Mouse (Mus musculus) liver, adult (tissue): Measurements from ENCODE around the gene Baiap2.

Experiments used
- GATA4 ChIP-seq: IDR thresholded peaks from 2 replicates; pipeline ENCODE4 v1.6.1; 2014; ENCODE audit warnings: mild to moderate bottlenecking, low read length; ENCODE audit not compliant: insufficient replicate concordance

Baiap2 gene

DNA sequence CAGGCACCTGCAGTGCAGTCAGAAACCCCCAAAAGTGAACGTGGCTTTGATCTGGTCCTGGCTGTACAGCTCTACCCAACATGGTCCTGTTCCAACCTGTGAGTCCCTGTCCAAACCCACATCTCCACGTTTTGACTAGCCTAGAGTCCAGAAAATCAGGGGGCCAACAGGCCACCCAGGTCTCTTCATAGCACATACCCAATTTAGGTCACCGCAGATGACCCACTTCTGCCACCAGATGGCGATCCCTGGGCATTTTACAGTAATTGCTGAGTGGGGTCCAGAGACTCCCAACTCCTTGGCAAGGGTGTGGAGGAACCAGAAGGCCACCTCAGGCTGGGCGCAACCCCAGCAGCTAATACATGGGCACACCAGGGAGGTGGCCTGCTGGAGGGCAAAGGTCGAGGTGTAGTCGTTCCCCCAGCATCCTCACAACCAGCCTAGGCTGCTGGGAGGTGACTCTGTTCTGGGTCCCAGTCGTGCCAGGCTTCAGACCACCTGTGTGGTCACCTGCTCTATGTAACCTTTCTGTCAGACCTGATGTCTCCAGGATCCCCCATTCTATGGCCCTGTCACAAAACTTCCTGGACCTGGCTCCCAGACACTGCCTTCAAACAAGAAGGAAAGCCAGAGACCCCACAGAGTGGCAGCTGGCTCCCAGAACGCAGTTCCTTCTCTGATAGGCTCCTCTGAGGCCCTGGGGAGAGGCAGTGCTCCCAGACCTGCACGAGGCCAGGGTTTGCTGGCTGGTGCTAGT is 87.8 kb downstream of the Baiap2 start:
- no peak for TF ChIP-seq GATA4

DNA sequence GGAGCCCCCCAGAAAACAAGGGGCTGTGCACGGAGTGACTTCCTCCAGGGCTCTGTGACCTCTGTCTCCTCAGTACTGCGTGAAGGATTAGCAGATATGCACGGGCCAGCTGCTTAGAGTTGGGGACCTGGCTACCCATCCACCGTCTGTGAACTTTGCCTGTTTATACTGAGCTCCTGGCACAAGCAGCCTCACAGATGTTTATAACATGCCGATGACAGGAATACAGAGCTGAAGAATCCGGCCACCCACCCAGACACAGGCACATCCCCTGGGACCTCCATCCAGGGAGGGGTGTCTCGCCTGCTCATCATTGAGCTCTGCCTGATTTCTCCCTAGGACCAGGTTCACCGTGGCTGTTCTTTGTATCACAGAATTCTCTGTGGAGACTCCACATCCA is 89.5 kb downstream of the Baiap2 start:
- no peak for TF ChIP-seq GATA4

DNA sequence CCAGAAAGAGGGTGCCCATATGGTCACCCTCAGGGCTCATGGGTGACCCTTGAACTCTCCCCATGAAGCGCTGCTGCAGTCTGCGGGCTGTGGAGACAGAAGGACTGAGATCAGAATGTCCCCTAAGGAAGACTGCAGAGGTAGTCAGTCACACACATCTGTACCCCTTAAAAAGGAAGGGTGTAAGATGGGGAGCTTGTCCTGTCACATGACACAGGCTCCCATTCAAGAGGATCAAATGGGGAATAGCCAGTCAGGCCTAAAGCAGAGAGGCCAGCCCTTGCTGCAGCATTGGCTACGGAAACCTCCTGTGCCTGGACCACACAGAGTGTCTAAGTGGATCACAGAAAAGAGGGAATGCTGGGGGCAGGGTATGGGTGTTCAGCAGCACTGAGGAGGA is 90.9 kb downstream of the Baiap2 start:
- TF ChIP-seq GATA4 = no peak

DNA sequence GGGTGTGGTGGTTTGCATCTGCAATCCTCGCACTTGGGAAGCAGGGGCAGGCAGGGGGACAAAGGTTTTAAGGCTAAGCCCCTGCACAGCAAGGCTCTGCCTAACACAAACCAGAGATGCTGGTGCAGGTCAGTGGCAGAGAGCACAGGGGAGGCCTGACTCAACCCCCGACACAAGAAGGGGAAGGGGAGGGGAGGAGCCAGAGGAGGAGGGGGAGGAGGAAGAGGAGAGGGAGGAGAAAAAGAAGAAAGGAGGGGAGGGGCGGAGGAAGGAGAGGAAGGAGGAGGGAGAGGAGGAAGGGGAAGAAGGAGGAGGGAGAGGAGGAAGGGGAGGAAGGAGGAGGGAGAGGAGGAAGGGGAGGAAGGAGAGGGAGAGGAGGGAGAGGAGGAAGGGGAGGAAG is 91.7 kb downstream of the Baiap2 start:
- TF ChIP-seq GATA4 = no peak

DNA sequence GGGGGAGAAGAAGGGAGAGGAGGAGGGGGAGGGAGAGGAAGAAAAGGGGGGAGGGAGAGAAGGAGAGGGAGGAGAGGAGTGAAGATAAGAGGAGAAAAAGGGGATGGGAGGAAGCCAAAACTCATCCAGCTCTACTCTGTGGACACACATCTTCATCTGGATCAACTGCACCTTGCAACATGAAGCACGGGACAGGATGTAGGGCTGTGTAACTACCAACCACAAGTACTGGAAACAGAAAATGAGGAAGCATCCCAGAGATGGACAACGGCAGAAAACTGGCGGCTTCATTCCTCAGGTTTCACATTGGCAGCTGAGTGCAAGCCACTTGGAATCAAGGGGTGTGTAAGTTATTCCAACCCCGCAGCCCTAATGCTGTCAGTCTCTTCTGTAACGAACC is 92.2 kb downstream of the Baiap2 start:
- no peak for TF ChIP-seq GATA4

DNA sequence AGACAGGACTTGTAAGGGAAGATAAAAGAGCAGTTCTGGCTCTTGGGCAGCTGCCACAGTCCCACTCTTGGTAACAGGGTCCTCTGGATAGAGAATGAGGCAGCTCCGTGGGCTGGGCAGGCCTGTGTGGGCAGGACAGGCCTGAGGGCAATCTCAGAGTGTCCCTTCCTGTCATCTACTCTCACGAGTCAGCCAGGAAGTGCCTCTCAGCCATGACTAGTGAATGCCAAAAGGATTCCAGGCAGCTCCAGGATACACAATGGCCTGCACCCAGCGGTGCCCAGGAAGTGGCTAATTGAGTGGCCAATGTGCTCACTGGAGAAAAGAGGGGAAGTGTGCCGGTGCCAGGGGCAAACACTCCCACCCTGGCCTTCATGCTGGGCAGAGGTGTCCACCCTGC is 97.0 kb downstream of the Baiap2 start:
- no peak; the same call in 1 of the 2 replicates for TF ChIP-seq GATA4

DNA sequence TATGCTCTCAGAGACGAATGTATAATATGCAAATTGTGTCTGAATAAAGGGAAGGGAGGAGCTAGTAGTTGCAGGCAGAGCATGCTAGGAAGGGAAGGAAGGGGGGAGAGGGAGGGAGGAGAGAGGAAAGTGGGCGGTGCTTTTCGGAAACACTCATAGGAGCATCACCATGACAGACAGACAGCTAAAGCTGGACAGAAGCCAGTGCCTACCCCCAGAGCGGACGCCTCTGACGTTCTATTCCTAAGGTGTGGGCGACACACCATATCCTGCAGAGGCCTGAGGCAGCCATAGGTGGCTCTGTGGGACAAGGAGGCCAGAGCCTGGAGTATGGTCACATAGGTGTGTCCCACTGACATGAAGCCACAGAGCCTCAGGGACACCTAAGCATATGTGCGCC is 97.9 kb downstream of the Baiap2 start:
- TF ChIP-seq GATA4 = no peak

DNA sequence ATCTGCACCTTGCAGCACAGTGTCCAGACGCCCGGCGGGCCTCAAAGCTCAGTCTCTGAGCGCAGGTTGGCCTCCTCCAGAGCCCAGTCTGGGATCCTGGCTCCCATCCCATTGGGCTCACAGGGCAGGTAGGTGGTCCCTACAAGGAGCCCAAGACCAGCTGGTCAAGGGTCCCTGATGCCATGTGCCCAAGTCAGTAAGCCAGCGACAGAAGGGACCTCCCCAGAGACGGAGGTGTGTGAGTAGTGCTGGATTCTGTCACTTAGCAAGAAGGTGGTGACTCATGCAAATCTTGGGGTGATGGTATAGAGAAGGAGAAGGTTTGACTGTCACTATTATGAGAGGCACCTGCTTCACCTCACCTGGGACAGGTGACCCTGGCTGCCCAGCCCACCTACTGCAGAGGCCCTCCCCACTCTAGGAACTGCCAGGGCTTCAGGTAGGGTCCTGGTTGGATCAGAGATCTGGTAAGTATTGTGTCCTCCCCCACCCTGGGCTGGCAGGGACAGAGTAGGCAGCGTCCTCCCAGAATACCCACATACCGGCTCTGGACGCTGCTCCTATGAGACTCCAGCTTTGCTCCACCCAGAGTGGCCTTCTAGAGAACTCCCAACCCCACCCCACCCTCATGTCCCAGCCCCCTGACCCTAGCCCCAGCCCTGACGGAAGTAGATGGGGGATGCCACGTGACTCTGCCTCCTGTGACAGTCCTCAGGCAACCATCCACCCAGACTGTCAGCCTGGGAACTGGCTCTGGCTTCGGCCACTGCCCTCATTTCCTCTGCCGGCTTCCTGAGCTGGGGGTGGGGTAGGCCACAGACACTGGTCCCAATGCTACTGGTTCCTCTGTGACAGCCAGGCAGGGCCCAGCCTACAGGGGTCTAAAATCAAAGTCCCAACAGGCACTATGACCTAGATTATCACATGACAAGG is 98.9 kb downstream of the Baiap2 start:
- peak; percentile 49; the same call in 1 of the 2 replicates for TF ChIP-seq GATA4

DNA sequence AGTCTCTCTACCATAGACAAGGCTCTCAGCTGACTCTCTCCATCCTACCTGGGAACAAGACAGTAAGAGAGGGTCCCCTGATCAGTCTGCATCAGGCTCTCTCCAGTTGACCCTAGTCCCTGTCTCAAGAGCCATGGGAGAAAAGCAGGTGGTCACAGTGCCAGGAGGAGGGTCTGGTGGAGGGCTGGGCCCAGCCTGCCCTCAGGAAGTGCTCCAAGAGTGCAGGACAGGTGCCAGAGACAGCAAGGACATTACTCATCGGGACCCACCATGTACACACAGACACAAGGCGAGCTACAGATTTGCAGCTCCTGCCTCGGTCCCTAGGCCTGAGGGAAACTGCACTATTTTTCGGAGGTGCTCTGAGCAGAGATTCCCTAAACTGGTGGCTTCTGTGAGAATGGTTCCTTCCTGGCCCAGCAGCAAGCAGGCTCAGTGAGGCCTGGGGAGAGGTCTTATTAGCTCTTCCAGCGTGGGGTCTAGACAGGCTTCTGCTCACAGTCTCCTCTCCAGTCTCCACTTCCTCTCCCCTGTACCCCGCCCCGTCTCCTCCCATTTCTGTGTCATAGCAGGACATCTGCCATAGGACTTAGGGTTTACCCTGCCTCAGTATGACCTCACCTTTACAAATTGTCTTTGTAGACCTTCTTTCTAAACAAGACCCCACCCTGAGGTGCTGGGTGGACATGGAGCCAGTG is 99.7 kb downstream of the Baiap2 start:
- no peak for TF ChIP-seq GATA4

DNA sequence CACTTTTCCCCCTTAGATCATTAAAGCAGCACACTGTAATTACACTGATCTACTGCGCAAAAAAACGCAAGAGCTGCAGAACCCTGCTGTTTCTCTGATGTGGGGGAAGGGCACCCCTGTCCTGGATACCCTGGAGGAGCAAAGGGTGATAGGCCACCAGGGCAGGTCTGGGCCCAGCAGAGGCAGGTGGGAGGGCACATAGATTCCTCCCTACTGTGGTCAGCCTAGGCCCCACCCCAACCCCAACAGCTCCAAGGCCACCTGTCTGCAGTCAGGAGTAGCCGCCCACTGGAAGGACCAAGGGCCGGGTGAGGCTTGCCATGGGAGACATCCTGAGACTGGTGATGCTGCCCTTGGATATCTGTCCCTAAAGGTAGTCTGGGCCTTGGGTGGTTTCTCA is 102.8 kb downstream of the Baiap2 start:
- no peak for TF ChIP-seq GATA4

DNA sequence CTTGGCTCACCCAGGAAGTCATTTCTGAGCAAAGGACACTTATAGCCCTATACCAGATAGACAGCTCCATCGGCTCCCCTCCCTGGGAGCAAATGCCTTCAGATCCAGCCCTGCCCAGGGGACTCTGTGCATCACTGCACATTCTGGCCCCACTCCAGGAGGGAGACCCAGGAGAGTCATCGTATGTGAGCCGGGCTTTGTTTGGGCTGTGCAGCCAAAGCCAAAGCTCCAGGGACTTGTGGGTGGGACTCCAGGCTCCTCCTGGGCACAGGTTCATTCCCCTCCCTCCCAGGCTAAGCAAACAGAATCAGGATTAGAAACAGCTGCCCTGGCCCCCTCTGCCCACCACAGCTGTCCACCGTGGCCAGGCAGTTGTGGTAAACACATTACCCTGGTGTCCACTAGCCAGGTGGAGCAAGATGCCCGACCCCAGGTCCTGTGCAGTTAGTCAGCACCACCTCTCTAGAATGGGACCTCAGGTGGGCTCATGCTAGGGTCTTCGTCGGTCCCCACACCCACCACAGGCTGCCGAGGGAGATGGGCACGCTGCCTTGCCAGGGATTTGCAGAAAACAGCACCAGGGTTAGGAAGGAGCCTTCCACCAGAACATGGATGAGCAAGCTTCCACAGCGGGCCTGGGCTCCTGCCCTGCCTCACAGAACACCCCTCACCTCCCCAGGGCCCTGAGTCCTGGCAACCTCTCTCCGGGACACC is 103.4 kb downstream of the Baiap2 start:
- no peak for TF ChIP-seq GATA4

DNA sequence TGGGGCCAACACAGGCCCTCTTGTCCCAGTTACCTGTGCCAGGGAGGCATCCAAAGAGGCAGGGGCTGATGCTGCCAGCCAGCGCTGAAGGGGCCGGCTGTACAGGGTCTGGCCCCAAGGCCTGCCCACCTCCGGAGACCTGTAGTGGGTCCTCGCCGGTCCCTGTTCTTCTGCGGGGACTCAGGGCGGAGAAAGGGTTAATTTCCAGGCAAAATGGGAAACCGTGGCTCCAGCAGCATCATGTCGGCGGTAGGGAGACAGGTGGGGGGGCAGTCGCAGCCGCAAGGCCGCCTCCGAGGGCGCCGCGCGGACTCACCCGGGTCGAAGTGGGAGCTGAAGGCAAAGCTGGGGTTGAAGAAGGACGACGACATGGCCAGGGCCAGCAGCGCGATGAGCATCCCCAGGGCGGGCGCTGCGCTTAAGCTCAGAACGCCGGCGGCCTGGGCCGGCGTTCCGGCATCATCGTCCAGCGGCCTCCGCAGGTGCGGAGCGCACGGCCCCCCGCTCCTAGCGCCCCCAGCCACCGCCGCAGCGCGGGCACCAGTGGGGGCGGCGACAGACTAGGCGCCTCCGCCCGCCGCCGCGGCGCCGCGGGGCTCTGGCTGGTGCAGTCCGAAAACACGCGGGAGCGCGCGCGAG is 104.1 kb downstream of the Baiap2 start, which contains the start of gene Aatk:
Gene Aatk (minus strand): TSS at position 615 of the 639 bp plus-strand sequence.
- no peak for TF ChIP-seq GATA4

DNA sequence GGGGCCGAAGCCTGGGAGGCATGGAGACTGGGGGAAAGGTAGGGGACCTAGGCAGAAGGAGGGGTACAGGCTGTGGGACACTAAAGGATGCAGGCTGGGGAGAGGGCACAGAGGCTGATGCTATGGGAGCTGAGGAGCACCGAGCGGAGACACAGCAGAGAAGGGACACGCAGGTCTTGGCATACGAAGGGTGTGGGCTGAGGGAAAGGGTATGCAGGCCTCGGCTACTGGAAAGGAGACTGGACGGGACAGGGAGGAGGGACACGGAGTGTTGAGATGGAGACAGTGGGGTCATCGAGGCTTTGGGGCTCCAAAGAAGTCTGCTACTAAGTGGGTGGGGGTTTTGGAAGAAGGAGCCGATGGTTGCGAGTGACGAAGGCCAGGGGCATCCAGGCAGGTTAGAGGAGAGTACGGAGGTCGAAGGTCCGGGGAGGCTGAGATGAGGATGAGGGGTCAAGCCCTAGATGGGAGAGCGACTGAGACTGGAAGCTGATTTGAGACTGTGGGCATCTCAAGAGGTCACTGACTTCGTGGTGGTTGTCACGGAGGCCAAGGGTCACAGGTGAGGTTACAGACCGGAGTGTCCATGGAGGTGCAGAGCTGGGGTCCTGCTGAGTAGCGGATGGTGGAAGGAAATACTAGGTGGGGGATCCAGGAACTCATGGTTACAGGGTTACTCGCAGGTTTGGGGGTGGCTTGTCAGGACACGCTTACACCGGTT is 105.1 kb downstream of the Baiap2 start:
- no peak for TF ChIP-seq GATA4

DNA sequence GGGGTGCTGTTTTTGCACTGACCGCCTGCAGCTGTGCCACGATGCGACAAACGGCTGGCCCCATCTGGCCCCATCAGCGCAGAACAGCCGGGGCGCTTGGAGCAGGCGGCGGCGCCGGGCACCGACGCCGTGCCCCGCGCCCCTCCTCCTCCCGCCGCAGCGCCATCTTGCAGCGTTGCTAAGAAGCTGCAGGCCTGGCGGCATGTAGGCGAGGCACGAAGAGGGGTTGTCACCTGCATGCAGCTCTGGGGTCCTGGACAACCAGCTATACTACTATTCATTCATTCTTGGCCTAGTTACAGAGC is 105.6 kb downstream of the Baiap2 start:
- no peak for TF ChIP-seq GATA4

DNA sequence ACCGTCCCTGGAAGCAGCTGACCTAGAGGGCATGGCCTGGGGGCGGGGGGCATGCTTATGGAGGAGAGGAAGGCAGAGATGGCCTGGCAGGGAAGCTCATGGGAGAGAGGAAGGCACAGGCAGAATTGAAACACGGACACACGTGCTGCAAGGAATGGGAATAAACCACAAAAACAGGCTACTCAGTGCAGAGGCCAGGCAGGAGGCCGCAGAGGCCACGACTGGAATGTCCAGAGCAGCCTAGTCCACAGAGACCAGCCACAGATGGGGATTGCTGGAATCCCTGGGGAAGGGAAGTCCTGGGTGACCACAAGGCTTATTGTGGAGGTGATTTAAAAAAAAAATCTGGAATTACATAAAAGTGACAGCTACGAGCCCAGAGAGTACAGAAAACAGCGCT is 106.5 kb downstream of the Baiap2 start:
- TF ChIP-seq GATA4 = no peak
